Mouse (Mus musculus) MEL (cell line): Measurements from ENCODE around the gene 3110082I17Rik. TPM values are rescaled to one million over a fixed set of nuclear protein-coding genes. Genes with fewer than 3 reads are reported as not detected.

Source experiments
- DNase-seq: peaks from one replicate; pipeline ENCODE4 v3.0.0; 2011; ENCODE audit warnings: low read depth, low spot score
- H3K27ac ChIP-seq: 2 replicates; pipeline ENCODE4 v1.5.1; 2012; ENCODE audit warnings: low read depth, mild to moderate bottlenecking, control low read depth, low read length, moderate library complexity; ENCODE audit not compliant: control insufficient read depth
- H3K27me3 ChIP-seq, 2 experiments: fragments of 150-350 bp in 1 of 2; sonication (generic) in 1 of 2; 2 replicates each; pipeline ENCODE4 v1.6.1; 2012; ENCODE audit warnings: low read length in 2 of 2, mild to moderate bottlenecking in 2 of 2, improper control_type of control experiment in 1 of 2, moderate library complexity in 1 of 2; ENCODE audit not compliant: insufficient read depth in 2 of 2, control insufficient read depth in 1 of 2
- H3K36me3 ChIP-seq, 2 experiments: 2 replicates each; pipeline ENCODE4 v1.6.1; 2012 to 2014; ENCODE audit warnings: low read length in 2 of 2, improper control_type of control experiment in 1 of 2, inconsistent platforms in 1 of 2, mild to moderate bottlenecking in 1 of 2; ENCODE audit not compliant: insufficient read depth in 2 of 2, control insufficient read depth in 1 of 2
- H3K4me1 ChIP-seq, 2 experiments: fragments of 150-350 bp in 1 of 2; sonication (generic) in 1 of 2; 2 replicates each; pipeline ENCODE4 v1.6.1; 2012; ENCODE audit warnings: low read length in 2 of 2, improper control_type of control experiment in 1 of 2, mild to moderate bottlenecking in 1 of 2; ENCODE audit not compliant: insufficient read depth in 2 of 2, control insufficient read depth in 1 of 2
- H3K4me3 ChIP-seq, 2 experiments: fragments of 150-350 bp in 1 of 2; sonication (generic) in 1 of 2; 2 replicates each; pipeline ENCODE4 v1.5.1; 2012; ENCODE audit warnings: low read depth in 2 of 2, low read length in 2 of 2, mild to moderate bottlenecking in 2 of 2, moderate library complexity in 2 of 2, control low read depth in 1 of 2, improper control_type of control experiment in 1 of 2; ENCODE audit not compliant: control insufficient read depth in 1 of 2, insufficient read depth in 1 of 2
- H3K79me2 ChIP-seq: 2 replicates; pipeline ENCODE4 v1.6.1; 2012; ENCODE audit warnings: mild to moderate bottlenecking, low read length, moderate library complexity; ENCODE audit not compliant: control insufficient read depth, poor library complexity, insufficient read depth
- H3K9ac ChIP-seq: 2 replicates; pipeline ENCODE4 v1.6.1; 2012; ENCODE audit warnings: low read depth, mild to moderate bottlenecking, control low read depth, low read length, moderate library complexity; ENCODE audit not compliant: control insufficient read depth, poor library complexity, severe bottlenecking
- H3K9me3 ChIP-seq: fragments of 150-350 bp; sonication (generic); replicated peaks from 2 replicates; pipeline ENCODE4 v1.6.1; 2012; ENCODE audit warnings: mild to moderate bottlenecking, low read length, improper control_type of control experiment, moderate library complexity; ENCODE audit not compliant: insufficient read depth
- E2F4 ChIP-seq: IDR thresholded peaks from 2 replicates; pipeline ENCODE4 v1.6.1; 2011; ENCODE audit warnings: low read depth, low read length, improper control_type of control experiment, borderline replicate concordance
- ELF1 ChIP-seq: IDR thresholded peaks from 2 replicates; pipeline ENCODE4 v1.6.1; 2014; ENCODE audit warnings: low read depth, mild to moderate bottlenecking, inconsistent platforms, low read length, improper control_type of control experiment, moderate library complexity
- EP300 ChIP-seq, 2 experiments: IDR thresholded peaks; 2 replicates each; pipeline ENCODE4 v1.6.1; 2011; ENCODE audit warnings: improper control_type of control experiment in 2 of 2, low read length in 2 of 2, low read depth in 1 of 2, mild to moderate bottlenecking in 1 of 2
- ETS1 ChIP-seq: IDR thresholded peaks from 2 replicates; pipeline ENCODE4 v1.6.1; 2012; ENCODE audit warnings: low read depth, mild to moderate bottlenecking, inconsistent platforms, low read length, improper control_type of control experiment, moderate library complexity
- GATA1 ChIP-seq: IDR thresholded peaks from 2 replicates; pipeline ENCODE4 v1.6.1; 2011; ENCODE audit warnings: low read depth, low read length, improper control_type of control experiment
- HCFC1 ChIP-seq: IDR thresholded peaks from 2 replicates; pipeline ENCODE4 v1.6.1; 2012; ENCODE audit warnings: low read depth, mild to moderate bottlenecking, inconsistent platforms, low read length, improper control_type of control experiment, moderate library complexity
- JUND ChIP-seq: IDR thresholded peaks from 2 replicates; pipeline ENCODE4 v1.6.1; 2011; ENCODE audit warnings: low read depth, mild to moderate bottlenecking, improper control_type of control experiment, low read length
- MAFK ChIP-seq: IDR thresholded peaks from 2 replicates; pipeline ENCODE4 v1.6.1; 2011; ENCODE audit warnings: low read depth, mild to moderate bottlenecking, low read length, improper control_type of control experiment, borderline replicate concordance
- MAZ ChIP-seq: IDR thresholded peaks from 2 replicates; pipeline ENCODE4 v1.6.1; 2012; ENCODE audit warnings: low read depth, mild to moderate bottlenecking, inconsistent platforms, low read length, improper control_type of control experiment
- MEF2A ChIP-seq: IDR thresholded peaks from 2 replicates; pipeline ENCODE4 v1.6.1; 2014; ENCODE audit warnings: low read depth, mild to moderate bottlenecking, inconsistent platforms, low read length, improper control_type of control experiment; ENCODE audit not compliant: poor library complexity, insufficient replicate concordance, severe bottlenecking; ENCODE audit errors: extremely low read depth
- MYB ChIP-seq: IDR thresholded peaks from 2 replicates; pipeline ENCODE4 v1.6.1; 2011; ENCODE audit warnings: mild to moderate bottlenecking, low read depth, low read length, improper control_type of control experiment
- NRF1 ChIP-seq: IDR thresholded peaks from 2 replicates; pipeline ENCODE4 v1.6.1; 2014; ENCODE audit warnings: low read depth, mild to moderate bottlenecking, inconsistent platforms, low read length, improper control_type of control experiment, moderate library complexity; ENCODE audit not compliant: poor library complexity, insufficient read depth, severe bottlenecking
- RCOR1 ChIP-seq: IDR thresholded peaks from 2 replicates; pipeline ENCODE4 v1.6.1; 2012; ENCODE audit warnings: low read depth, mild to moderate bottlenecking, inconsistent platforms, low read length, improper control_type of control experiment
- SIN3A ChIP-seq: IDR thresholded peaks from 2 replicates; pipeline ENCODE4 v1.6.1; 2012; ENCODE audit warnings: low read length, improper control_type of control experiment, inconsistent platforms
- TAL1 ChIP-seq: IDR thresholded peaks from 2 replicates; pipeline ENCODE4 v1.6.1; 2012; ENCODE audit warnings: mild to moderate bottlenecking, inconsistent platforms, low read length, moderate library complexity, mixed read lengths
- TBP ChIP-seq: IDR thresholded peaks from 2 replicates; pipeline ENCODE4 v1.8.0; 2011; ENCODE audit warnings: low read depth, low read length, improper control_type of control experiment
- TCF12 ChIP-seq: IDR thresholded peaks from 2 replicates; pipeline ENCODE4 v1.6.1; 2014; ENCODE audit warnings: low read depth, mild to moderate bottlenecking, inconsistent platforms, low read length, improper control_type of control experiment, moderate library complexity
- USF1 ChIP-seq: IDR thresholded peaks from 2 replicates; pipeline ENCODE4 v1.6.1; 2014; ENCODE audit warnings: low read depth, mild to moderate bottlenecking, inconsistent platforms, low read length, improper control_type of control experiment, moderate library complexity
- USF2 ChIP-seq, 2 experiments: IDR thresholded peaks; 2 replicates each; pipeline ENCODE4 v1.6.1; 2011 to 2012; ENCODE audit warnings: improper control_type of control experiment in 2 of 2, low read length in 2 of 2, borderline replicate concordance in 1 of 2, inconsistent platforms in 1 of 2, low read depth in 1 of 2, mild to moderate bottlenecking in 1 of 2; ENCODE audit not compliant: insufficient read depth in 1 of 2
- ZC3H11A ChIP-seq: IDR thresholded peaks from 2 replicates; pipeline ENCODE4 v1.6.1; 2012; ENCODE audit warnings: low read depth, mild to moderate bottlenecking, inconsistent platforms, low read length, improper control_type of control experiment
- ZMIZ1 ChIP-seq: IDR thresholded peaks from 2 replicates; pipeline ENCODE4 v1.6.1; 2012; ENCODE audit warnings: low read depth, mild to moderate bottlenecking, inconsistent platforms, low read length, improper control_type of control experiment, moderate library complexity
- polyA plus RNA-seq, 2 experiments: library from polyadenylated mRNA; stranded (reverse) in 1 of 2; unstranded in 1 of 2; fragments of >175 nt in 1 of 2; fragments of >200 nt in 1 of 2; gene quantifications; 2 replicates each; pipeline versions ENCODE4 v1.2.1 to v1.2.4; 2012; ENCODE audit warnings: low replicate concordance in 2 of 2, low read depth in 1 of 2; ENCODE audit not compliant: insufficient read length in 2 of 2, insufficient read depth in 1 of 2, missing spikeins in 1 of 2
- total RNA-seq: library from RNA; depleted of rRNA; stranded (reverse); fragments of 300-350 nt; gene quantifications from 2 replicates; pipeline ENCODE4 v1.2.3, GENCODE M21; 2012

The 3110082I17Rik gene
- total and polyA plus RNA-seq, 3 experiments, result 58.1 to 79.5 TPM; not detected in 1

GRCm38 (mm10) chr5:139493690-139494089 lies 33.4 kb upstream of the 3110082I17Rik start:
- Histone ChIP-seq H3K27me3 (peaks cover 2 to 8% of the 10 kb centered on the region in 2 experiments; a peak in 3 of 4 replicates), H3K79me2 (no peaks in the 10 kb centered on the region), H3K4me3 (no peak overlapping the region), H3K9me3 (no peaks in the 10 kb centered on the region), H3K27ac (no peak overlapping the region), H3K4me1 (no peaks in the 10 kb centered on the region), H3K9ac (no peak overlapping the region), H3K36me3 (no peaks in the 10 kb centered on the region)
- no peak for TF ChIP-seq ZC3H11A
- no peak for TF ChIP-seq USF1
- TF ChIP-seq TBP, result no peak
- no peak for TF ChIP-seq ZMIZ1
- no peak for TF ChIP-seq HCFC1
- no peak for TF ChIP-seq GATA1
- TF ChIP-seq ELF1, result no peak
- no peak for TF ChIP-seq JUND
- TF ChIP-seq EP300 (IDR thresholded peaks at IDR 0.05; ENCODE audit: low read depth in 1 of 2, low read length in 2 of 2), result no peak
- no peak for TF ChIP-seq E2F4
- no peak for TF ChIP-seq ETS1
- no peak for TF ChIP-seq TCF12
- TF ChIP-seq MAFK, result no peak
- TF ChIP-seq TAL1, result no peak
- no peak for TF ChIP-seq MYB
- no peak for DNase-seq

DNA sequence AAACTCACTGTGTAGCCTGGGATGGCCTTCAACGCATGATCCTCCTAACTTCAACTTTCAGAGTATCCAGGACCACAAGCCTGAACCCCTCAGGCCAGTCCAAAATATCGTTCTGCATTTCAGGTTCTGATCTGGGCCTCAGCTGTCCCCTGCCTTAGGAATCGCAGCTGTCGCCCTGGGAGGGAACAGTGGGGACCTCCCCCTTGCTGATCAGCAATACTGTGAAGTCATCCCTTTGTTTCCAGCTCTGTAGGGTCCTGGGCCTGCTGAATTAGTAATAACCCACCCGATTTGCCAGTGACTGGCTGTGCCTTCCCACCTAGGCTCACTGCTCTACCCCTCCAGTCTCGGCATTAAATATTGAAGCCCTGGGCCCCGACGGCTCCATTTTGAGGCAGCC lies 31.0 kb upstream of the 3110082I17Rik start:
- H3K9me3 ChIP-seq, result no peaks in the 10 kb centered on the region
- peaks cover 2 to 6% of the 10 kb centered on the region in 2 experiments; a peak in 2 of 4 replicates for H3K27me3 ChIP-seq
- no peaks in the 10 kb centered on the region for H3K79me2 ChIP-seq
- no peak for DNase-seq
- no peak overlapping the region for H3K27ac ChIP-seq
- TF ChIP-seq RCOR1, result no peak
- no peak for TF ChIP-seq USF2 (IDR thresholded peaks at IDR 0.05; ENCODE audit: borderline replicate concordance in 1 of 2, insufficient read depth in 1 of 2, low read depth in 1 of 2, low read length in 2 of 2)
- no peak for TF ChIP-seq ZC3H11A
- TF ChIP-seq NRF1, result no peak
- TF ChIP-seq GATA1, result no peak
- no peak for TF ChIP-seq TAL1
- no peak for TF ChIP-seq EP300 (IDR thresholded peaks at IDR 0.05; ENCODE audit: low read depth in 1 of 2, low read length in 2 of 2)
- no peak for TF ChIP-seq MAZ
- TF ChIP-seq MEF2A, result no peak
- no peak for TF ChIP-seq SIN3A
- no peaks in the 10 kb centered on the region for H3K36me3 ChIP-seq
- no peak overlapping the region for H3K4me3 ChIP-seq
- no peak overlapping the region for H3K9ac ChIP-seq
- no peaks in the 10 kb centered on the region for H3K4me1 ChIP-seq
